Mouse (Mus musculus) cerebellum, adult 2 months (tissue): ENCODE measurements at regions not wholly inside any gene's neighbourhood (a gene's known extent, or its start where the extent isn't known, plus 50 kb on each side); places are given as distances from the start of the nearest gene placed in this dataset.
A peak's percentile ranks its signal among the peaks of the same experiment; 100 is the strongest.

ENCODE experiments used
- CTCF ChIP-seq: fragments of 200-500 bp; IDR thresholded peaks from 2 replicates; pipeline ENCODE4 v1.5.1; 2011; ENCODE audit warnings: low read depth, mild to moderate bottlenecking, control low read depth, low read length, moderate library complexity, borderline replicate concordance; ENCODE audit not compliant: insufficient read depth
- POLR2A ChIP-seq: fragments of 200-500 bp; IDR thresholded peaks from 2 replicates; pipeline ENCODE4 v1.6.1; 2011; ENCODE audit warnings: low read length, control low read depth, borderline replicate concordance; ENCODE audit not compliant: insufficient read depth

DNA sequence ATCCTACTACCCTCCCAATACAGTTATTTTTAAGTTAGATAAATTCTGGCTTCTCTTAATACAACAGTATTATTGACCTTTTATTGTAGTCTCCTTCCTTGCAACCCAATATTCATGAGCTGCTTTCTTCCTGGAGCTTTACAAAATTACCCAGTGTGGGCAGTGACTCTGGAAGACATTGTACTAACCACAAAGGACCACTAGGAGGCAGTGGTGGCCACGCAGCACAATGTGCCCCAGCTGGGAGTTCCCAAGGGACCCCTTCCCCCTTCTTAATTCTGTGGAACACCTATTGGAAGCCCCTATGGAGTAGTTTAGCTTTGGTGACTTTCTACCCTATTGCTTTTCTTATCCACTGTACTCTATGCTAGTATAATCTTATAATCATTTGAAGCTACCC lies 118.8 kb upstream of the Dlgap1 start:
- TF ChIP-seq CTCF (peak; percentile 29; the same call in 1 of the 2 replicates), POLR2A (no peak)
